Mouse (Mus musculus): ENCODE measurements around the gene Ano1. TPM values are rescaled to one million over a fixed set of nuclear protein-coding genes. Genes with fewer than 3 reads are reported as not detected.

Ano1 gene
- polyA plus RNA-seq, 1 experiment from 2014 or later = not detected

DNA sequence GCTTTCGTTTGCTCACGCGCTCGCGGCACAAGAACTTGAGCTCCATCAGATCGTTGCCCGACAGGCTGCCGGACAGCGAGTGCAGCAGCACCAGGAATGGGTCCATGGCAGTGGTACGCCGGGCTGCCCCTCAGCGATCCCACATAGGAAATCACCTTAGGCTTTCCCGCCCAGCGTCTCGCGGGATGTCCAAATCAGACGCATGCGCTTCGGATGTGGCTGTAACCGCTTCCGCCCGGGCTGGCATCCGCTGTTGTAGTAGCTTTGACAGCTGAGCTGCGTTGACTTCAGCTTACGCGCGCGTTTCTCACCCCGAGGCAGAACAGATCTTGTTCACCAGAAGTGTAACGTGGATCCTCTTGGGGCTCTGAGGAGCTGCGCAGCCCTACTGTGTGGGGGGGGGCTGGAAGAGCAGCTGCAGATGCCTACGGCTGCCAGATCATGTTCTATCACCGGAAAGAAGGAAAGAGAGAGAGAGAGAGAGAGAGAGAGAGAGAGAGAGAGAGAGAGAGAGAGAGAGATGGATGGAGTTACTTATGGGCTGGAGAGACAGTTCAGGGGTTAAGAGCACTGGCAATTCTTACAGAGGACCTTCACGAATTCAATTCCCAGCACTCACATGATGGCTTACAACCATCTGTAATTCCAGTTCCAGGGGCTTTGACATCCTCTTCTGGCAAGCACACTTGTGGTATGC is 169.3 kb downstream of the Ano1 start, which contains the start of gene Fadd:
Fadd (minus strand) TSS at position 180 of the 697 bp plus-strand sequence.
- Histone ChIP-seq H3K36me3 (ENCODE audit: inconsistent target) (no peaks in the 10 kb centered on the region; the same call in 1 of the 2 replicates), H3K79me2 (ENCODE audit: inconsistent target) (peaks cover 17% of the 10 kb centered on the region; the same call in 1 of the 2 replicates), H3K4me3 (ENCODE audit: inconsistent target) (peak within 1 kb of the TSS; percentile 56), H3K27ac (peak within 1 kb of the TSS; percentile 89)
- 1% methylated on average over 34 of the region's 34 CpGs for WGBS (ENCODE audit: missing documents)

DNA sequence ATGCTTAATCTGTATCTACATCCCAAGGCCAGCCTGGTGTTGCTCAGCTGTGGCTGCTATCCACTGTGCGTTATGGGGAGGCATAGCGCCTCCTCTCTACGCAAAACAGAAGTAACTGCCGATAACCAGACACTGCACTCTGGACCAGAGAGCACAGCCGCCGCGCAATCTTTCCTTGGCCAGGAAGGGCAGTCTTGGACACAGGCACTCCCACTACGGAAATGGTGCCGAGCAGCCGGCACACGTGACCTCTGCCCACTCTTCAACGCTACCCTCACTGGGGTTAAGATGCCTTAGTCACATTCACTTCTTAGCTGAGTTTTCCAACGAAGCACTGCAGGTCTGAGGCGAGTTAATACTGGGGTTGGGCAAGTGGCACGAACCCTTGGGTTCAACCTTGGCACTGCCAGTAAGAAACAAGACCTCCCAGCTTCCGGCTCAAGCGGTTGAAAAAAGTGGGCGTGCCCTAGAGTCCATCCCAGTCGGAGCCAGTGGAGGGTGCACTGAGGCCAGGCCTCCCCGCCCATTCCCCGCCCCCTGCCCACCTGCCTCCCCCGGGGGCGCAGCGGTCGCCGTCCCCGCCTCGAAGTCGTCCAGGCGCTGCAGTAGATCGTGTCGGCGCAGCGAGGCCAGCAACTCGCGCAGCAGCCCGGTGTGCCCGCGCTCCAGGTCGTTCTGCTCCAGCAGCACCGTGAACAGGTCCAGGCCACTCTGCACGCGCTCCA is 170.1 kb downstream of the Ano1 start:
- WGBS (ENCODE audit: missing documents) = under 1% methylated on average over 39 of the region's 43 CpGs
- Histone ChIP-seq H3K4me3 (ENCODE audit: inconsistent target) (peak overlapping the region; percentile 56), H3K79me2 (ENCODE audit: inconsistent target) (peaks cover 17% of the 10 kb centered on the region; the same call in 1 of the 2 replicates), H3K36me3 (ENCODE audit: inconsistent target) (no peaks in the 10 kb centered on the region; the same call in 1 of the 2 replicates), H3K27ac (peak overlapping the region; percentile 89)

DNA sequence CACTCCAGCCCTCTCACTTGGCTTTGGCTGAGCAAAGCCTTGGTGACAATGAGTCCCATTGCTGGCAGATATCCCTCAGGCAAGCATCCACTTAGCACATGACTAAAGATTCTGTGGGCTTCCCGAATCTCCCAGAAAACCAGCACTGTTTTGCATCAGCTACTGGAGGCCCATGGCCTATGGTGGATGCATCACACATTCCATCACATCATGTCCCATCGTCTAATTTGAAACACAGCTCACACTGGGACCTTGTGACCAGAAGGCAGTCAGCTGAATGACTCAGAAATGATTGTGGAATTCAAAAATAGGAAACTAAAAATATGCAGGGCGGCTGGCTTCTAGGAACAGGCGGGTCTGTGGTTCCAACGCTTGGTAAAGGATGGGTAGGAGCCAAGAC is 173.9 kb downstream of the Ano1 start:
- WGBS (ENCODE audit: missing documents) = 23% methylated on average over 5 of the region's 5 CpGs
- no peak overlapping the region for H3K4me3 ChIP-seq (ENCODE audit: inconsistent target)
- no peaks in the 10 kb centered on the region; the same call in 1 of the 2 replicates for H3K36me3 ChIP-seq (ENCODE audit: inconsistent target)
- H3K79me2 ChIP-seq (ENCODE audit: inconsistent target) = peaks cover 17% of the 10 kb centered on the region; the same call in 1 of the 2 replicates
- H3K27ac ChIP-seq = peak overlapping the region; percentile 90

DNA sequence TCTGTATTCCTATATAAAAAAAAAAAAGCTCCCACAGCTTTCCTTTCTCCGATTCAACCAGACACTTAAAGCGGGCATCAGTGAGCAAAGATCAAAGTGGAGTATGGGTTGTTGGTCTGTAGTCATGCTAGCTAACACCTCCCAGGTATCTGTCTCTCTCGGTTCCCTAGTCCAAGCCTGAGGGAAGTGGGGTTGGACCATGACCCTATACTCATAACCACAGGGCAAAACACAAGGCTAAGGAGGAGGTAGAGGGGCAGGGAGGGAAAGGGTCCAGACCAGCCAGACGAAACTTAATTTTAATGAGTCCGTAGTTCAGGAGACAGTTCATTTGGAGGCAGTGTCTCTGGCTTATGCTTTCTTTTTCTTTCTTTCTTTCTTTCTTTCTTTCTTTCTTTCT is 179.5 kb downstream of the Ano1 start:
- no peaks in the 10 kb centered on the region for H3K79me2 ChIP-seq (ENCODE audit: inconsistent target)
- no peaks in the 10 kb centered on the region for H3K36me3 ChIP-seq (ENCODE audit: inconsistent target)
- 88% methylated on average over 5 of the region's 5 CpGs for WGBS (ENCODE audit: missing documents)
- no peak overlapping the region for H3K4me3 ChIP-seq (ENCODE audit: inconsistent target)
- no peak overlapping the region for H3K27ac ChIP-seq

DNA sequence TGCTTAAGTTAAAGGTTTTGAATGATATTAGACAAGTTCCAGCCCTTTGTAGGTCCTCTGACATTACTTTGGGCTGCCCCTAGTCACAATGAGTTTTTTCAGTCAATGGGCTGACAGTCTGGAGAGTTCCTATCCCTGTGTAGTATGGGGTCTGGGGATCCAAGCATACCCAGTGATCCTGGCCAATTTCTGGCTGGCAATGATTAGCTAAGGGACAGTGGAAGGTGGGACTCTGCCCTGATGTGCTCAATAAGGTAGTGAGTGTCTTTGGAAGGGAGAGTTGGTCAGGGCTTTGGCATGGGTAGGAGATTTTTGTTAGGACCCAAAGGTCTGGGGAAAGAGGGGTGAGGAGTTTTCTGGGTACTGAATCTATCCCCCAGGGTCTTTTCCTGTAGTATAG is 180.2 kb downstream of the Ano1 start:
- no peaks in the 10 kb centered on the region for H3K36me3 ChIP-seq (ENCODE audit: inconsistent target)
- H3K79me2 ChIP-seq (ENCODE audit: inconsistent target) = no peaks in the 10 kb centered on the region
- H3K27ac ChIP-seq = no peak overlapping the region
- no peak overlapping the region for H3K4me3 ChIP-seq (ENCODE audit: inconsistent target)

DNA sequence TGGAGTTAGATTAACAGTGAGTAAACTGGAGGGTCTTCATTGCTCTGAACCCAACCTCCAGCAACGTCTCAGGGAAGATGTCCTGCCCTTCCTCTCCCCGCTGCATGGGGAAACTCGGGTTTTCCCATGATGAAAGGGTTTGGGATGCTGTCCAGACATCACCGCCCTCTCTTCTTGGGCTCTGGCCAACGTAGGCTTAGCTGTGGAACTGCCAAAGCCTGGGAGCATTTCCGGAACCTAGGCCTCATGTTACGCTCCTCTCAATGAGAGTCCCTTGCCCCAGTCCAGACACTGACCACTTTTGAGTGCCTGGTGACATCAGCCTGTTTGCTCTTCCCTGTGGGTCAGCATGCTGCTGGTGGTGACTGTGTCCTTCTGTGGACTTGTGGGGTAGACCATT is 182.3 kb downstream of the Ano1 start:
- H3K79me2 ChIP-seq (ENCODE audit: inconsistent target) = no peaks in the 10 kb centered on the region
- H3K36me3 ChIP-seq (ENCODE audit: inconsistent target) = no peaks in the 10 kb centered on the region
- no peak overlapping the region for H3K4me3 ChIP-seq (ENCODE audit: inconsistent target)
- WGBS (ENCODE audit: missing documents) = 92% methylated on average over 5 of the region's 7 CpGs
- H3K27ac ChIP-seq = no peak overlapping the region

DNA sequence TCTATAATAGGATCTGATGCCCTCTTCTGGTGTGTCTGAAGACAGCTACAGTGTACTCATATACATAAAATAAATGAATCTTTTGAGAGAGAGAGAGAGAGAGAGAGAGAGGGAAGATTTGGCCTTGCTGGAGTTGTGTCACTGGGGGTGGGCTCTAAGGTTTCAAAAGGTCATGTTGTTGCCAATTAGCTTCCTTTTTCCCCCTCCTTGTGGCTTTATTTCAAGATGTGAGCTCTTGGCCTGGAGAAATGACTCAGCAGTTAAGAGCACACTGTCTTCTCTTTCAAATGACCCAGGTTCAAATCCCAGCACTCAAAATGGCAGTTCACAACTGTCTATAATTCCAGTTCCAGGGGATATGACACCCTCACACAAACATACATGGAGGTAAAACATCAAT is 183.7 kb downstream of the Ano1 start:
- no peaks in the 10 kb centered on the region for H3K36me3 ChIP-seq (ENCODE audit: inconsistent target)
- H3K27ac ChIP-seq = no peak overlapping the region

DNA sequence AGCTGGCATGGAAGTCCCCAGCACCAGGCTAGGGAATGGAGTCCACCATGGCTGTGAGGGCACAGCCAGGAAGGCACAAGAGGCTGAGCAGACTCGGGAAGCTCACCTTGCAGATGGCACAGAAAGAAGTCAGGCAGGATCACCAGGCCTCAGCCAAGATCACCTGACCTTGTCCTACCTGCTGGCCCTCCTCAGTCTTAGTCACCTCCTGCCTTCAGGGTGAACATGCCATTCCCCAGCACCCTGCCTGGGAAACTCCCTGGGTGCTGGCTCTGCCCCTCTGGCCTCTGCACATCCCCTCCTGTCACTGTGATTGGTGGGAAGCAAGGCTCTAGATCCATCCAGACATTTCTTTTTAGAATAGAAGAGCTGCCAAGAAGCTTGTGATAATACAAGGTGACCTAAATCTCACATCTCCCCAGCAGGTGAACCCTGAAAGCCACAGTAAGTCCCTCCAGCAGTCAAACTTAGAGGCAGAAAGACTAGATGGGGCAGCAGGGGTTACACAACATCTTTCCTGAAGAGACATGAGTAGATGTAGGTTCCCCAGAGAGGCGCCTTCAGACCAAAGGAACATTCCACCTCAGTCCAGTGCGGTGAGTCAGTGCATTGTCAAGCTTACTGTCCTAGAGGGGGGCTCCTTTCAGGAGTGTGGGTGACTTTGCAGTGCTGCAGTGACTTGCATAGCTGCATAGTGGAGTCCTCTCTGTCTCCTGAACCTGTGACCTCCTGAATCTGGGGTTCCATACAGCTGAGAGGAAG is 184.7 kb downstream of the Ano1 start:
- WGBS (ENCODE audit: missing documents) = 75% methylated on average over 3 of the region's 3 CpGs
- H3K4me3 ChIP-seq (ENCODE audit: inconsistent target) = no peak overlapping the region
- H3K79me2 ChIP-seq (ENCODE audit: inconsistent target) = no peaks in the 10 kb centered on the region
- H3K36me3 ChIP-seq (ENCODE audit: inconsistent target) = no peaks in the 10 kb centered on the region
- H3K27ac ChIP-seq = no peak overlapping the region

More for the DNA sequence above, 183.7 kb downstream of the Ano1 start:
- no peaks in the 10 kb centered on the region for H3K79me2 ChIP-seq (ENCODE audit: inconsistent target)
- H3K4me3 ChIP-seq (ENCODE audit: inconsistent target) = no peak overlapping the region

DNA sequence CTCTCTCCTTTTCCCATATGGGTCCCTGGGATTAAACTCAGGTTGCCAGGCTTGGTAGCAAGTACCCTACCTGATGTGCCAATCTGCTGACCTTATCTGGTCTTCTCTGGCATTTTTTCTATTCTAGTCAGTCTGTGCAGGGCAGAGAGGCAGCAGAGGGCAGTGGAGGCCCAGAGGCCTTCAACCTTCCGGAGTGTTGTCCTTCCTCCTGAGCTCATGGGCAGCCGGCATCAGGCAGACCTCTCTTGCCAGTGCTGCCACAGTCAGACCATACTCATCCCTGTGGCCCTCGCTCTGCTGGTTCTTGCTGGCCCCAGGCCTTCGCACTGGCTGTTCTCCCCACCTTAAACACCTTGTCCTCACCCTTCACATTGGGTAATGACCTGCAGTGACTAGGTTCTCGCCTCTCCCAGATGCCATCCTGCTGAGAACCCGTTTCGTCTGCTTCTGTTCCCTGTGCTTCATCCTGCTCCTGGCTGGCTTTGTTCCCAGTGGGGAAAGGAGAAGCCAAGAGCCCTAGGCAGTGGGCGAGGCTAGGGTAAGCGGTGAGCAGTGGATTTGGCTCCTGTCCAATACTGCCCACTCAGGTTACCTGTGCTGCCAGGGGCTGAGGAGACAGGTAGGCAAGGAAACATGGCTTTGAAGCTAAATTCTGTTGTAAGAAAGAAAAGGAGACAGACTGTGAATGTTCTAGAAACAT is 188.2 kb downstream of the Ano1 start:
- WGBS (ENCODE audit: missing documents) = 89% methylated on average over 9 of the region's 9 CpGs
- Histone ChIP-seq H3K27ac (no peak overlapping the region), H3K4me3 (ENCODE audit: inconsistent target) (no peak overlapping the region), H3K36me3 (ENCODE audit: inconsistent target) (no peaks in the 10 kb centered on the region), H3K79me2 (ENCODE audit: inconsistent target) (no peaks in the 10 kb centered on the region)

DNA sequence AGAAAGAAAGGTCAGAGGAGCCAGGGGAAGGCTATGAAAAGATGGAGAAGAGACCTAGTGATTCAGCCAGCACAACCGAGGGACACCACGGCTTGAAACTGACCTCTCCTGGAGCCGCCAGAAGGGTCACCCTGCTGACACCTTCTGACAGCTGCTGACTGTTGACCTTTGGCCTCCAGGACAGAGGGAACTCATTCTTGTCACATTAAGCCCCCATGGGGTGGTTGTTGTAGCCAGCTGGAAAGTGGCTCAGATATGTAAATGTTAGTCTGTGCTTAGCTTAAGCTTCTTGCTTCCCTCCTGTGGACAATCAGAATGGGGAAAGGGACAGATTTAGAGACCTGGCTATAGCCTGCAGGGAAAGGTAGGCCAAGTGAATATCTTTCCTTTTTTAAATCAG is 189.8 kb downstream of the Ano1 start:
- Histone ChIP-seq H3K27ac (no peak overlapping the region), H3K36me3 (ENCODE audit: inconsistent target) (no peaks in the 10 kb centered on the region), H3K79me2 (ENCODE audit: inconsistent target) (no peaks in the 10 kb centered on the region), H3K4me3 (ENCODE audit: inconsistent target) (no peak overlapping the region)
- 82% methylated on average over 3 of the region's 3 CpGs for WGBS (ENCODE audit: missing documents)

DNA sequence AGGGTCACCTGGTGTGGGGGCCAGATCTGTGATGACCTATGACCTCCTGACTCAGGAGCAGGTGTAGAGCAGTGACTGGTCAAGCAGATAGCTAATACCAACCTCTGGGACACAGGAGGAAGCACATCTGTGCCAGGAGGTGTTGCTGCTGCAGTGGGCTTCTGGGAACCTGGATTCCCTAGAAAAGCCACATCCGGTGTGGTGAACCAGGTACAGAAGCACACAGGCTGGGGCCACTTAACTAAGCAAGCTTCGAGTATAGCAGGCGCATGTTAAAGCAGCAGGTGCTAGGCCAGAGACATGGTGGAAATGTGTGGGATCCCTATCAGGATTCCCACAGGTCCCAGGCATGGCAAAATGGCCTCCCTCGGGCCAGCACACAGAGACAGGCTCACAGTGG is 191.2 kb downstream of the Ano1 start:
- Histone ChIP-seq H3K36me3 (ENCODE audit: inconsistent target) (no peaks in the 10 kb centered on the region), H3K27ac (no peak overlapping the region), H3K4me3 (ENCODE audit: inconsistent target) (no peak overlapping the region), H3K79me2 (ENCODE audit: inconsistent target) (no peaks in the 10 kb centered on the region)
- WGBS (ENCODE audit: missing documents) = 97% methylated on average over 4 of the region's 4 CpGs

DNA sequence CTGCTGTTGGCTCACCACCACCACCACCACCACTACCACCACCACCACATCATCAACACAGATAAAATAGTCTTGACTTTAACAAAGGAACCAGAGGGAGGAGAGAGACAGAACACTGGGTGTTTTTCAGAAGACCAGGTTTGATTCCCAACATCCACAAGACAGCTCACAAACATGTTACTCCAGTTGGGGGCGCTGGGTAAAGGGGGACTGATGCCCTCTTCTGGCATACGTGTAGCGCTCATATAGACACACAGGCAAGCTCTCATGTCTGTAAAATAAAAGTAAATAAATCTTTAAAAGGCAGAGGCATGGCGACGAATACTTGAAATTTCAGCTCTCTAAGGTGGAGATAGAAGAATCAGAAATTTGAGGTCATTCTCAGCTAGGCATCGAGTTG is 193.2 kb downstream of the Ano1 start:
- Histone ChIP-seq H3K79me2 (ENCODE audit: inconsistent target) (no peaks in the 10 kb centered on the region), H3K36me3 (ENCODE audit: inconsistent target) (no peaks in the 10 kb centered on the region), H3K4me3 (ENCODE audit: inconsistent target) (no peak overlapping the region), H3K27ac (no peak overlapping the region)
- 63% methylated on average over 6 of the region's 6 CpGs for WGBS (ENCODE audit: missing documents)

DNA sequence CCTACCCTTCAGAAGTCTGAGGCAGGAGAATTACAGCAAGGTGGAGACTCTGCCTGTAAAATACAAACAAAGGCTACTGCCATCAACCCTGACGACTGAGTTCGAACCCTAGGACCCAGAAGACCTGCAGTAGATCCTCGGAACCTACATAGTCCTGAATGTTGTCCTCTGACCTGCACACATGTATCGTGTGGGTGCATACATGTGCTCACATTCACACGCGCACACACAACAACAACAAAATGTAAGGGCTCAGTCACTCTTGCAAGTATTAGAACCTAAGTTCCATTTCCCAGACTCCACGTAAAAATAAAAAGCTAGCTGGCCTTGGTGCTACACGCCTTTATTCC is 197.7 kb downstream of the Ano1 start:
- 41% methylated on average over 8 of the region's 8 CpGs for WGBS (ENCODE audit: missing documents)
- Histone ChIP-seq H3K27ac (no peak overlapping the region), H3K36me3 (ENCODE audit: inconsistent target) (peaks cover 25% of the 10 kb centered on the region; the same call in 1 of the 2 replicates), H3K79me2 (ENCODE audit: inconsistent target) (peaks cover 41% of the 10 kb centered on the region), H3K4me3 (ENCODE audit: inconsistent target) (peak overlapping the region; percentile 72)
